Mouse (Mus musculus) myocyte (in vitro differentiated cells): ENCODE data around the gene Nmnat3. TPM values are rescaled to one million over a fixed set of nuclear protein-coding genes. Genes with fewer than 3 reads are reported as not detected.

Experiments
- H3K27me3 ChIP-seq: one replicate; pipeline ENCODE4 v1.6.1; 2011; ENCODE audit not compliant: control insufficient read depth, insufficient read depth, insufficient read length
- H3K36me3 ChIP-seq: one replicate; pipeline ENCODE4 v1.6.1; 2011; ENCODE audit not compliant: control insufficient read depth, insufficient read depth
- H3K4me2 ChIP-seq: one replicate; pipeline ENCODE4 v1.6.1; 2011; ENCODE audit warnings: low read depth, control low read depth
- H3K4me3 ChIP-seq: one replicate; pipeline ENCODE4 v1.5.1; 2011; ENCODE audit warnings: mild to moderate bottlenecking, control low read depth, moderate library complexity
- H3K79me2 ChIP-seq: one replicate; pipeline ENCODE4 v1.6.1; 2011; ENCODE audit not compliant: control insufficient read depth, insufficient read depth
- H3ac ChIP-seq: one replicate; pipeline ENCODE4 v1.6.1; 2011; ENCODE audit not compliant: control insufficient read depth, insufficient read length
- CEBPB ChIP-seq: IDR thresholded peaks from 2 replicates; pipeline ENCODE4 v1.6.1; 2011; ENCODE audit warnings: mild to moderate bottlenecking, moderate library complexity; ENCODE audit not compliant: poor library complexity, insufficient read depth, severe bottlenecking
- E2F4 ChIP-seq: IDR thresholded peaks from one replicate; pipeline ENCODE4 v1.6.1; 2011; ENCODE audit warnings: mild to moderate bottlenecking, control low read depth, moderate library complexity; ENCODE audit not compliant: insufficient read depth
- MAX ChIP-seq: IDR thresholded peaks from one replicate; pipeline ENCODE4 v1.6.1; 2011; ENCODE audit warnings: low read depth, mild to moderate bottlenecking, control low read depth
- MYOD1 ChIP-seq, 3 experiments: IDR thresholded peaks; one replicate each; pipeline ENCODE4 v1.6.1; 2011; ENCODE audit warnings: control low read depth in 2 of 3, low read depth in 2 of 3, mild to moderate bottlenecking in 2 of 3, moderate library complexity in 1 of 3; ENCODE audit not compliant: insufficient read length in 2 of 3, control insufficient read depth in 1 of 3
- MYOG ChIP-seq, 3 experiments: IDR thresholded peaks; one replicate each; pipeline ENCODE4 v1.6.1; 2011; ENCODE audit warnings: control low read depth in 2 of 3, low read depth in 2 of 3, mild to moderate bottlenecking in 2 of 3; ENCODE audit not compliant: insufficient read length in 2 of 3, control insufficient read depth in 1 of 3, insufficient read depth in 1 of 3
- POLR2A ChIP-seq: IDR thresholded peaks from one replicate; pipeline ENCODE4 v1.6.1; 2011; ENCODE audit warnings: low read depth, mild to moderate bottlenecking, control low read depth, moderate library complexity; ENCODE audit not compliant: insufficient read length
- POLR2AphosphoS2 ChIP-seq: IDR thresholded peaks from one replicate; pipeline ENCODE4 v1.6.1; 2011; ENCODE audit warnings: low read depth, control low read depth; ENCODE audit not compliant: insufficient read length
- REST ChIP-seq: IDR thresholded peaks from one replicate; pipeline ENCODE4 v1.6.1; 2011; ENCODE audit warnings: mild to moderate bottlenecking, control low read depth, moderate library complexity; ENCODE audit not compliant: insufficient read depth, insufficient read length
- SRF ChIP-seq: IDR thresholded peaks from one replicate; pipeline ENCODE4 v1.6.1; 2011; ENCODE audit warnings: low read depth; ENCODE audit not compliant: control insufficient read depth, insufficient read length
- TCF12 ChIP-seq: IDR thresholded peaks from one replicate; pipeline ENCODE4 v1.6.1; 2011; ENCODE audit warnings: mild to moderate bottlenecking, control low read depth; ENCODE audit not compliant: poor library complexity, insufficient read depth, severe bottlenecking
- TCF3 ChIP-seq: IDR thresholded peaks from one replicate; pipeline ENCODE4 v1.6.1; 2011; ENCODE audit warnings: low read depth, control low read depth; ENCODE audit not compliant: insufficient read length
- USF1 ChIP-seq: IDR thresholded peaks from one replicate; pipeline ENCODE4 v1.6.1; 2011; ENCODE audit warnings: low read depth, mild to moderate bottlenecking, control low read depth, moderate library complexity
- polyA plus RNA-seq: library from polyadenylated mRNA; unstranded; fragments of >200 nt; fragmentation: generic; extraction: Trizol; gene quantifications from one replicate; pipeline ENCODE4 v1.2.1, GENCODE M21; 2012; ENCODE audit warnings: missing spikeins

The Nmnat3 gene
- polyA plus RNA-seq, 1 experiment, result 1.3 TPM

DNA sequence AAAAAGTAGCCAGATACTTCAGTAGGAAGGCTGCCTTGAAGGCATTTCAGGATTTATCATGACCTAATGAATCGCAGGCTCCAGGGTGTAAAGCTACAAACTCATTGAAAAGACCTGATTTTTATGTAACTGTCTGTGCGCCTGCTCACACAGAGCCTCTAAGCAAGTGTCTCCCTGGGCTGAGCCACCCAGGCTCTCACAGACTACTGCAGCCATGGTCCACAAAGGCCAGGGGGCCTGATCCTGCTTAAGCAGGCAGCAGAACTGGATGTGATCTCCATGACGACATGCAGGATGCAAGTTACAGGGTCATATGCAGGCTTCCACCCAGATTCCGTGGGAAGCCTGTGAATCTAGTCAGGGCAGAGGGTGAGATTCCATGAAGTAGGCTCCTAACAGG, 106.3 kb downstream of the Nmnat3 start:
- H3K79me2 ChIP-seq, result no peaks in the 10 kb centered on the region
- TF ChIP-seq TCF3, result no peak
- no peak for TF ChIP-seq POLR2A
- no peak for TF ChIP-seq TCF12
- no peak for TF ChIP-seq E2F4
- TF ChIP-seq SRF, result no peak
- no peak for TF ChIP-seq USF1
- no peak for TF ChIP-seq MAX
- no peak for TF ChIP-seq REST
- TF ChIP-seq MYOG (IDR thresholded peaks at IDR 0.05; ENCODE audit: control insufficient read depth in 1 of 3, insufficient read depth in 1 of 3, insufficient read length in 2 of 3, low read depth in 2 of 3), result no peak
- TF ChIP-seq MYOD1 (IDR thresholded peaks at IDR 0.05; ENCODE audit: control insufficient read depth in 1 of 3, insufficient read length in 2 of 3, low read depth in 2 of 3), result no peak
- no peak for TF ChIP-seq CEBPB
- no peak for TF ChIP-seq POLR2AphosphoS2
- no peak overlapping the region for H3ac ChIP-seq
- no peaks in the 10 kb centered on the region for H3K36me3 ChIP-seq
- no peak overlapping the region for H3K4me3 ChIP-seq
- H3K27me3 ChIP-seq, result no peaks in the 10 kb centered on the region
- H3K4me2 ChIP-seq, result no peak overlapping the region

GRCm38 (mm10) chr9:98397211-98397610, 110.0 kb downstream of the Nmnat3 start:
- H3K4me2 ChIP-seq, result no peak overlapping the region

DNA sequence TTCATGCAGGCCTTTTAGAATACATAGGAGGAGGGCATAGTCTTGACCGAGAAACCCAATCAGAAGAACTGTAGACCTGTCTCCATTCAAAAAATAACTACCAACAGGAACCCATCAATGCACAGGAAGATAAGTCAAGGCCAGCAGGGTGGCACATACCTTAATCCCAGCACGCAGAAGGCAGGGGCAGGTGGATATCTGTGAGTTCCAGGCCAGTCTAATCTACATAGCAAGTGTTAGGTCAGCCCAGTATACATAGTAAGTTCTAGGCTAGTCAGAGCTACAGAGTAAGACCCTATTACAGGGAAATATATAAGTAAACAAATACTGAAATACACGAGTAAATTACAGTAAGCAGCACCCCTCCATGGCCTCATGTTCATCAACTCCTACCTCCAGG, 110.6 kb downstream of the Nmnat3 start:
- Histone ChIP-seq H3K4me3 (no peak overlapping the region), H3K36me3 (no peaks in the 10 kb centered on the region), H3ac (no peak overlapping the region), H3K27me3 (no peaks in the 10 kb centered on the region), H3K4me2 (no peak overlapping the region), H3K79me2 (no peaks in the 10 kb centered on the region)
- TF ChIP-seq POLR2AphosphoS2, result no peak
- TF ChIP-seq REST, result no peak
- TF ChIP-seq POLR2A, result no peak
- TF ChIP-seq SRF, result no peak
- no peak for TF ChIP-seq CEBPB
- no peak for TF ChIP-seq MAX
- TF ChIP-seq TCF12, result no peak
- TF ChIP-seq MYOD1 (IDR thresholded peaks at IDR 0.05; ENCODE audit: control insufficient read depth in 1 of 3, insufficient read length in 2 of 3, low read depth in 2 of 3), result no peak
- TF ChIP-seq MYOG (IDR thresholded peaks at IDR 0.05; ENCODE audit: control insufficient read depth in 1 of 3, insufficient read depth in 1 of 3, insufficient read length in 2 of 3, low read depth in 2 of 3), result no peak
- no peak for TF ChIP-seq TCF3

More at GRCm38 (mm10) chr9:98397211-98397610, 110.0 kb downstream of the Nmnat3 start:
- Histone ChIP-seq H3K36me3 (no peaks in the 10 kb centered on the region), H3K4me3 (no peak overlapping the region), H3K79me2 (no peaks in the 10 kb centered on the region), H3K27me3 (no peaks in the 10 kb centered on the region), H3ac (no peak overlapping the region)
- no peak for TF ChIP-seq REST

- H3ac ChIP-seq, result no peak overlapping the region
- no peak overlapping the region for H3K4me3 ChIP-seq
- H3K27me3 ChIP-seq, result no peaks in the 10 kb centered on the region
- TF ChIP-seq USF1, result no peak
- no peak for TF ChIP-seq POLR2AphosphoS2
- no peak for TF ChIP-seq REST
- TF ChIP-seq CEBPB, result no peak
- no peak for TF ChIP-seq E2F4
- TF ChIP-seq MYOD1 (IDR thresholded peaks at IDR 0.05; ENCODE audit: control insufficient read depth in 1 of 3, insufficient read length in 2 of 3, low read depth in 2 of 3), result no peak
- TF ChIP-seq POLR2A, result no peak
- no peak overlapping the region for H3K4me2 ChIP-seq
- no peaks in the 10 kb centered on the region for H3K36me3 ChIP-seq
- H3K79me2 ChIP-seq, result no peaks in the 10 kb centered on the region
Observed at GRCm38 (mm10) chr9:98400185-98400894, 113.1 kb downstream of the Nmnat3 start.

GRCm38 (mm10) chr9:98401611-98402010, 114.4 kb downstream of the Nmnat3 start:
- Histone ChIP-seq H3K4me2 (no peak overlapping the region), H3K4me3 (no peak overlapping the region)
- TF ChIP-seq TCF3 (no peak), MAX (no peak), REST (no peak), SRF (no peak), POLR2A (no peak), POLR2AphosphoS2 (no peak), TCF12 (no peak), USF1 (no peak), MYOD1 (IDR thresholded peaks at IDR 0.05; ENCODE audit: control insufficient read depth in 1 of 3, insufficient read length in 2 of 3, low read depth in 2 of 3) (no peak), MYOG (IDR thresholded peaks at IDR 0.05; ENCODE audit: control insufficient read depth in 1 of 3, insufficient read depth in 1 of 3, insufficient read length in 2 of 3, low read depth in 2 of 3) (no peak), E2F4 (no peak), CEBPB (no peak)

More at GRCm38 (mm10) chr9:98401611-98402010, 114.4 kb downstream of the Nmnat3 start:
- Histone ChIP-seq H3K79me2 (no peaks in the 10 kb centered on the region), H3K36me3 (no peaks in the 10 kb centered on the region), H3K27me3 (no peaks in the 10 kb centered on the region), H3ac (no peak overlapping the region)
